Mouse (Mus musculus): ENCODE data around the gene Simc1.

GRCm38 (mm10) chr13:54569282-54569681 is 65.7 kb downstream of the Simc1 start:
- no peak for TF ChIP-seq POLR2A (IDR thresholded peaks at IDR 0.05; ENCODE audit: extremely low read depth, insufficient read depth, low read length)
- no peak for TF ChIP-seq CTCF (IDR thresholded peaks at IDR 0.05; ENCODE audit: extremely low read depth, insufficient read depth, low read length)
